Mouse (Mus musculus): ENCODE measurements around the gene Slit3.

DNA sequence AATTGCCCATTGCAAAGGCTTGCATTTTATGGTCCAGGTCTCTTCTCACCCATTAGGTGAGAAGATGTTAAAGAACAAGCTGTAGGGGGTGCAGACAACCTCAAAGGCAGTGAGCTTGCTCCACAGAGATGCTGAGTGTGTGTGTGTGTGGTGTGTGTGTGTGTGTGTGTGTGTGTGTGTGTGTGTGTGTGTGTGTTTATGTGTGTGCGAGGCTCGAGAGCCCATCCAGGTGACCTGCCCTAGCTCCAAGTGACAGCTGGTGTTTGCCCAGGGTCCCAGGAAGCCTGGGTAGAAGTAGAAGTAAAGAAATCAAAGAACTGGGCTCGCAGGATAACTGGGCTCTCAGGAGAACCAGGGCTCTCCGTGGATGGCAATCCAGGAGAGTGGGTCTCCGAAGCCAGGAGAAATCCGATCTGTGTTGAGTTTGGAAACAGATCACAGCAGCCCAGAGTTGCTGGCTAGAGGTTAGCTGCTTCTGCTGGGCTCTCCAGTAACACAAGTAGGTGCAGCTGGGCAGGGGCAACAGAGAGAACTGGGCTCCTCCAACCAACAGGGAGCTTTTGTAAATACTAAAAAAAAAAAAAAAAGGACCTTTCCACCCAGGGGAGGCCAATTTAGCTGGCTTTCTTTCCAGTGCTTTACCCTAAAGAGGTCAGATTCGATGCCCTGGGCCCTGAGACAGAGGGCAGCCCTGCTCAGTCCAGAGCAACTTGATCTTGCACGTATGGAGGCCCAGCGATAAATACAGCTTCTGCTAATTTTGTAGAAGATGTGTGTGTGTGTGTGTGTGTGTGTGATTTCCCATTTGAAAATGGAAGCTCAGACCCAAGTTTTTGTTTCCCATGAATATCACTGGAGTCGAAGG lies 204.3 kb downstream of the Slit3 start:
- TF ChIP-seq TAL1 (IDR thresholded peaks at IDR 0.05; ENCODE audit: low read length), result no peak
- no peak for TF ChIP-seq GATA1 (IDR thresholded peaks at IDR 0.05; ENCODE audit: low read length)
